ENCODE assay signal across 8 mouse cellular contexts in the genomic region with DNA sequence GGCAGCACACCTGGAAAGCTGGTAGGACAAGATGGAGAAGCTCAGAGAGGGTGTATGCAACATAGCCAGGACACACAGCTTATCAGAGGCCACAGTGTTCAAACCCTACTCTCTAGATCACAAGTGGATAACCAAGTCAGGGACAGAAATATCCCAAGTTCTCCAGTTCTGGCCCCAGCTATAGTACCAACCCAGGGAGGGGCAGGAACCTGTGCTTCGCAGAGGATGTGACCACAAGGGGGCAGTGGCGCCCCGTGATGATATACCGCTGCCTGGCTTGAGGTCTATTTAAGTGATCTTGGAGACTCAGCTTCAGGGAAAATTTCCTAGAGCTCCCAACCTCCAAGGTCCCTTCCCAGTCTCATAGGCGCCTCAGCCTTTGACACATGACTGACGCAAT. TPM values are rescaled to one million over a fixed set of nuclear protein-coding genes. Genes with fewer than 3 reads are reported as not detected.
DNase-seq lines count a peak whose midpoint lies in the region; ATAC-seq lines count a peak whose summit lies in the region.

No protein-coding gene starts in this region.

- intact Hi-C loops in left cerebral cortex, postnatal 10 days (cut with DNase I): loop anchor here (1.0 to 5.0 kb wide), 2 partner anchors 144 to 268 kb away; no protein-coding TSS in a partner anchor

- peak; percentile 59 for DNase-seq in WW6 (ENCODE audit: low read depth, low spot score)
- DNase-seq in cerebellum, postnatal 14 days: peak; percentile 87 to 92
- peak; percentile 82 to 93 for DNase-seq in frontal cortex, postnatal 25 days (ENCODE audit: low spot score in 2 of 2)
- DNase-seq in left cerebral cortex, postnatal 10 days (ENCODE audit: extremely low spot score in 1 of 2, low spot score in 2 of 2): peak; percentile 68 to 88
- peak; percentile 80 for DNase-seq in right cerebral cortex, postnatal 25 days
- DNase-seq in urinary bladder, postnatal 25 days (ENCODE audit: low spot score): peak; percentile 90

- ATAC-seq in inflammation-experienced regulatory T-cells, adult 6 months: peak; percentile 72
- peak; percentile 86 for ATAC-seq in megakaryocyte-erythroid progenitor cell, adult 5-6 weeks (replicated peaks; ENCODE audit: low FRiP score, low TSS enrichment, poor library complexity, severe bottlenecking)

RNA-seq across cellular contexts. Expression of gene Saysd1, which starts 24.4 kb away (rescaled TPM):
- polyA plus RNA-seq in inflammation-experienced regulatory T-cells, adult 6 months (2017; shearing (Covaris generic)): 10 to 100 TPM; 21.3 to 40.2 (median 21.6) TPM
- total RNA-seq in left cerebral cortex, postnatal 10 days (2021): 1 to 10 TPM; 4.6 to 4.8 TPM
- 2.1 and 3.9 TPM in 2 replicates for total RNA-seq in megakaryocyte-erythroid progenitor cell, adult 5-6 weeks (2014; fragmentation: Nextera tagmentation)
- total RNA-seq in megakaryocyte-erythroid progenitor cell, adult 5-6 weeks (2017): 1.6 and 2.1 TPM in 2 replicates

Comparison
In these comparisons a context has a peak if more than half of its experiments do, and no peak if none do; other contexts are left out.
1. Peak in every context shown above with its lines: DNase-seq and ATAC-seq.